Mouse (Mus musculus) mouse trophoblast stem cell (cell line): ENCODE measurements around the gene Fstl5.

Source experiments
- in situ Hi-C, 2 experiments: fragments of 300-500 bp; cut with MseI, MboI; formaldehyde crosslinking; loops; 2 replicates in 1 of 2; 3 replicates in 1 of 2; pipeline ENCODE4 v1.15.1; 2025

Fstl5 gene

DNA sequence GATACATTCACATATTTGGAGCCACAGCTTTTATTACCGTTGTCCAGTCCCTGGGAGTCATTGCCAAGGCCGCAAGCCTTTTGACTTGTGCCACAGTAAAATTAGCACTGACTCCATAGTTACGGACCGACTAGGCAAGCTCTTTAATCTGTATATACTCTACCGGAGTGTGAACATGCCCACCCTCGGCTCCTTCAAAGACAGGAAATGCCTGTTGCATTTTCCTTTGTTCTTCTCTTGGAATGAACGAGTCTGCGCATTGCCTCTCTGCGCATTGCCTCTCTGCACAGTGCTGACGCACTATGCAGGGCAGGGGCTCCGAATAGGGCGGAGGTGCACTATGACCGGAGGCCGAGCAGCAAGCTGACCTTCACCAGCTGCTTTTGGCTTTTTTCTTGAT, 434.7 kb downstream of the Fstl5 start:
- in situ Hi-C loops: no loop called here

DNA sequence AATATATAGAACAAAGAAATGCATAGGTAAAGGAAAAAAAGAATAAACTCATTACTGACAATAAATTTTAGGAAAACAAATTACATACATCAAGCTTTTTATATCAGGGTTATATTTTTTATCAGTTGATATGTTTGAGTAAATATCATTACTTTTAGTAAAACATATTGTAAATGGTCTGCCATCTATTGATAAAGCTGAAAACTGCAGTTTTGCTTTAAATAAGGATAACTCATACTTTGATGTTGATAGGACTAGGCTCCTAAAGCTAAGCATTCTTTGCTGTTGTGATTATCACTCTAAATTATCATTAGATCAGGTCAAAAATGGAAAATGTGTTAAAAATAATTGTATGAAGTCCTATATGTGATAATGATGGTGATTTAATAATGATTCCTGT, 493.3 kb downstream of the Fstl5 start:
- in situ Hi-C loops: no loop called here

DNA sequence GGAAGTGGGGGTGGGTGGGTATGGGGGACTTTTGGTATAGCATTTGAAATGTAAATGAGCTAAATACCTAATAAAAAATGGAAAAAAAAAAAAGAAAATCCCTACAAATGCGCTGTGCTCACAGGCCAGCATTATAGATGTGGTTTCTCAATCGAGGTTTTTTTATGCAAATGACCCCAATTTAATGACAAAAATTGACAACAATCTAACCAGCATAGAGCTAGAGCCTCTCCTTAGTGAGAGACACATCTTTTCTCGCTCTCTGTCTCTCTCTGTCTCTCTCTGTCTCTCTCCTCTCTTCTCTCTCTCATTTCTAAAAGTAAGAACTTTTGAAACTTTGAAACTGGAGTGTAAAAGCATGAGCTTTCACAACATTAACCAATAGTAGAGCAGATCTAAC, 498.4 kb downstream of the Fstl5 start:
- in situ Hi-C loops: no loop called here

DNA sequence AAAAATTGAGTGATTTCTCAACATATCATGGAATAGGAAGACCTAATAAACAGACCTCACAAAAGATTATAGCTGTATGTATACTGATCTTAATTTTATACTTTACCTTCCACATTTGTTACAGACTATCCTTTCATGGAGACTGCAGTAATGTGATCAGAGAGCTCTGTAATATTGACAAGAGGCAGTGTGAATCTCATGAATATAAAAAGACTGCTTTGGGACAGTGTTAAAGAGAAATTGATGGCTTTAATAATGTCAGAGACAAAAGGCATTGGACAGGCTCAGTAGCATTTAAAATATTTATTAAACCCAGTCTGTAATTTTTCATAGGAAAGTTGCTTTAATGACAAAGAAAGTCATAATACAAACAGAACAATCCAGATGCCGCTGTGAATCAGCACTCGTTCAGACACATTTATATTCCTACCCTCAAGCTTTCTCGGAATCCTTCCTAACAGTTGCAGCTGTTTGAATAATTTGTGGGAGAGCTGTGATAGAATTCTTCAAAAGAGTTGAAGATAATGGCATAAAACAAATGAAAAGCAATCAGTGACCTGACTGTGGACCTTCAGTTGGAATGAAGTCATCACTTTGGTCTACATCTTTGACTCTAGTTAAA, 499.0 kb downstream of the Fstl5 start:
- in situ Hi-C loops: no loop called here

DNA sequence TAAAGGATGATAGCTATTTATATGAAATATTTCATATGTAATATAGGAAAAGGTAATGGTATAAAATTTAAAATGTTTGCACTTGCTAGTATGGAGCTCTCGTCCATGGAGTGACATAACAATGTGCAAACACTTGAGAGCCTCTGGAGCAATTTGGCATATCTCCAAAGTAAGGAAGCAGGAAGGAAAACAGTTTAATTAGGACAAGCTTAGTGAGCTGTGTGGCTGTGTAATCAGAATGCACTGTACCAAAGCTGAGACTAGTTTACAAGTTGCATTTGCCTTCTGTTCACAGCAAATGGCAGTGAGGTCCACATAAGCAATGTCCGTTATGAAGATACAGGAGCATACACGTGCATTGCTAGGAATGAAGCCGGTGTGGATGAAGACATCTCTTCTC, 519.1 kb downstream of the Fstl5 start:
- in situ Hi-C loops: no loop called here

DNA sequence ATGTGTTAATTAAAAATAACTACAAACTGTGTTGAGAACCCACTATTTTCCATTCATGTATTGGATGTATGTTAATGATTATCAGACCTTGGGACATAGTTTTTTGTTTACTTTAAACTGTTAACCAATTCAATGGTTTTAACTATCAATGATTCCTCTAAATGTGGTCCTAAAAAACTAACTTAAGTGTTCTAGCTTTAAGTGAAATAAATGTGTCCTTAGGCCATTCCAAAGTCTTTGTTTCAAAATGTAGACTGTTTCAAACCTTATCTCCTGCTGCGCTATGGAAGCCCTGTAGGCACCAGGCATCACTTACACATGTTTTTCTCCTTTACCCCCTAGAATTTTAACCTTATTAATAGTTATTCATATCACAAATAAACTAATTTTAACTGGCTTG, 546.0 kb downstream of the Fstl5 start:
- in situ Hi-C loops: no loop called here

DNA sequence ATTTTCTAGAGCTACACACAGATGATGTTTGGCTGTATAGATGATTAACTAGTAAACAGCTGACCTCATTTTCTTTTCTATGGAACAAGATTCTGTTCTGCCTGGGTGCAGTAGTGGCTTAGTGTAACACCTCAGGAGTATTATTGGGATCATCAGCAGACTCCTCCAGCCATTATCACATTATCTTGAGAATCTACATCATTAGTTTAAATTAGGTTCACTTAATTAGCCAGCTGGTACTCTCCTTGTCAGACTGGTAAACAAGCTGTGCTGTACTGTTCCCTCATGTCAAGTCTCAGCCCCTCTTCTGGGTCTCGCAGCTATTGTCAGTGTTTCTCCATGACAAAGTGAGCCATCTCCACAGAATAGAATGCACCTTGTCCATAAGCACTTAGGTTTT, 580.2 kb downstream of the Fstl5 start:
- in situ Hi-C loops: no loop called here

DNA sequence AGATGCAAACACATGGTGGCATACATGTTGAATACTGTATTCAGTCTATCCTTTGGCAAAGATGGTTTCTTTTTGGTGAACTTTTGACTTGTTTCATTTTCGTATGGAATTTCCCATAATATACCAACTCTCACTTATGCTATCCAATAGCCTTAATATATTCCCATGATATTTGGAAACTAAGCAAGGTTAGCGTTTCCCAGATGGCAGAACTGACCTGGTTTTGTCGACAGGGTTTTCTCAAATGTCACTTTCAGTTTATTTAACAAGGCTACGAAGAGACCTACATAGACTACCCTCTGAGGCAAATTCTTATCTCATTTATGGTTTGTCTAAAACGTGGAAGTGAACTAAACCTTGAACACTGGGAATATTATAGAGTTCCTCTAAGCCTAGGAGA, 596.8 kb downstream of the Fstl5 start:
- in situ Hi-C loops: no loop called here

DNA sequence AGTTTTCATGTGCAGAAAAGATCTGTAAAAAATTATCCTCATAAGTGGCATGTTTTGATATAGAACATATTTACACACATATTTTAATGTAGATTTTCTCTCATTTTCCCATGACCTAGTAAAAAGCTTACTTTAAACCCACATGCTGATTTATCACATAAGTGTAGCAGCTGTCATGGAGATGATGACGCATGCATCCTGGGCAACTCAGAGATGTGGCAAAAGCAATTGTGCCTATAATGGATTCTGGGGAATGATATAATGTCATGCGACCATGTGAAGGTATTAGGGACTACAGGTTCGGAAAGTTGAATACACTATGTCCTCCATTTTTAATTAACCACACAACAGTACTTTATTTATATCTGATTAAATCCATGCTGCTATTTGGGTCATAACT, 601.9 kb downstream of the Fstl5 start:
- in situ Hi-C loops: no loop called here

DNA sequence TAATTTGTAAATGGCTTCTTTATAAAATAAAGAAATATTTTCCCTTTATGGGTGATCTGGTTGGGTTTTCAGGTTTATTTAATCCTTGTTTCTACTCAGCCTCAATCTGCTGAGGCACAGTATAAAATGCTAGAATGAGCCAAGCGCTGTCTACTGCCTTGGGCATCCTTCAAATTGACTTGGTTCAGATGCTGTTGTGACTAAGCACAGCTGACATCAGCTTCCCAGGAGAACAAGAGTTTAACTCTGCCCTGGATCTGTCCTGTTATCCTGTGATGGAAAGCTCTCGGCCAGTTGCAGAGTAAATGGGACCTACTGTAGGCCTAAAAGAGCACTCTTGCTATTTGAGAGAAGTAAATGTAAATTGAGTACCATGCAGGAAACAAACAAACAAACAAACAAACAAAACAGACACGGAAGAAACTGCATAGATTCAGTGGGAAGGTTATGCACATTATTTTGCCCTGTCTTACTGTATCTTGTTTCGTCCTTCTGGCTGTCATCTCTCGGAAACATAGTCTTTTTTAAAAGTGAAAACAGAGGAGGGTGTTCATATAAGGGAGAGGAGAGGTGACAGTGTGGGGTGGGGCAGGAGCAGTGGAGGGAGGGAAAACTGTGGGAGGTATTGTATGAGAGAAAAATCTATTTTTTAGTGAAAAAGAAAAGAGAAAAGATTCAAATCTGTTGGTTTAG, 605.9 kb downstream of the Fstl5 start:
- in situ Hi-C loops: no loop called here

DNA sequence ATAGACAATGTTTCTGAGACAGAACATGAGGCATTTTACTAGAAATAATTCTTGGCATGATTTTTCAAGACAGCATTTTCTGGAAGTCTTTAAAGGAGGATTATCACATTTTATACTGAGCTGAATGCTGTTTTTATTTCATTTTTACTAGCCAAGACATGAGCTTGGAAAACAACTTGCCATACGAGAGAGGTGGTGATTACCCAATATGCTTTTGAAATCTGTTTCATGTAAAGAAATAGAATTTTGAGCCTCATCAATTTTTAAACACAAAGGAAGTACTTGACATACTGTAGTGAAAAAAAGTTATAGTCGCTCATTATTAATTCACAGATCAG, 606.4 kb downstream of the Fstl5 start:
- in situ Hi-C loops: no loop called here

DNA sequence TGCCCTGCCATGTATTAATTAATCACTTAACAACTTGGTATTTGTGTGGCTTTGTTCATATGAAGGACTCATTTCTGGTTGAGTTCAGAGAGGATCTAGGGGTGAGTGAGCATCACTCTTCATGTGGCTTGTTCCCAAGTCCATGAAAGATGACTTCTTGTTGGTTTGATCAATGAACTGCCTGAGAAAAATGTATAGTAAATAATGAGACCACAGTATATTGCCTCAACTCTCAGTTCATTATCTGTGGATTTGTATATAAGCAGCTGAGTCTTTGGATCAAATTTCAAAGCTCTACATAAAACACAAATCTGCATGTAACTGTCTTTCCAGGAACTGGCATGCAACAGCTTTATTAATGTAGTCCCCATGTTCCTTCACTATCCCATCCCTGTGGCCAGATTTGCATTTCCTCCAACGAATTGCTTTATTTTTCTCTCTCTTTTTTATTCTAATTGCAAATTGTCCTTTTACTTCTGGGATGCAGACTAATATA, 623.1 kb downstream of the Fstl5 start:
- in situ Hi-C loops: no loop called here

DNA sequence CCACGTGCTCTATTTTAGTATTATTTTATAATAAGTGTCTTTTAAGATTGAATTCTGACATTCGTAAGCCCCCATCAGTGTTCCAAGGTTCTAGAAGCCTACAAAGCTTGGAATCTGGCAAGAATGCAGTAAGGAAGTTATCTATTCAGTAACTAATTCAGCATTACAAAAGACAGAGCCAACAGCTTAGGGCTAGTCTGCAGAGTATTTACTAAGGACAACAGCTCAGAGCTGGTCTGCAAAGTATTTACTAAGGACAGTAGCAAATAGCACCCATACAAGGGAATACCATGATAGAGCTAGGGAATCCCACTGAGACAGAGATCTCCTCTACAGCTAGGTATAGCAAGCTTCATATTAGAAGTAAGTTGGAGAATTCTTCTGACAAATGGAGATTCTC, 665.2 kb downstream of the Fstl5 start:
- in situ Hi-C loops: no loop called here
